Mouse (Mus musculus) MN1 (cell line): ENCODE results near the gene Gm39115.

Experiments
- DNase-seq: peaks from one replicate; pipeline ENCODE4 v3.0.0-alpha.2; 2016; ENCODE audit warnings: low spot score

Gene Gm39115

DNA sequence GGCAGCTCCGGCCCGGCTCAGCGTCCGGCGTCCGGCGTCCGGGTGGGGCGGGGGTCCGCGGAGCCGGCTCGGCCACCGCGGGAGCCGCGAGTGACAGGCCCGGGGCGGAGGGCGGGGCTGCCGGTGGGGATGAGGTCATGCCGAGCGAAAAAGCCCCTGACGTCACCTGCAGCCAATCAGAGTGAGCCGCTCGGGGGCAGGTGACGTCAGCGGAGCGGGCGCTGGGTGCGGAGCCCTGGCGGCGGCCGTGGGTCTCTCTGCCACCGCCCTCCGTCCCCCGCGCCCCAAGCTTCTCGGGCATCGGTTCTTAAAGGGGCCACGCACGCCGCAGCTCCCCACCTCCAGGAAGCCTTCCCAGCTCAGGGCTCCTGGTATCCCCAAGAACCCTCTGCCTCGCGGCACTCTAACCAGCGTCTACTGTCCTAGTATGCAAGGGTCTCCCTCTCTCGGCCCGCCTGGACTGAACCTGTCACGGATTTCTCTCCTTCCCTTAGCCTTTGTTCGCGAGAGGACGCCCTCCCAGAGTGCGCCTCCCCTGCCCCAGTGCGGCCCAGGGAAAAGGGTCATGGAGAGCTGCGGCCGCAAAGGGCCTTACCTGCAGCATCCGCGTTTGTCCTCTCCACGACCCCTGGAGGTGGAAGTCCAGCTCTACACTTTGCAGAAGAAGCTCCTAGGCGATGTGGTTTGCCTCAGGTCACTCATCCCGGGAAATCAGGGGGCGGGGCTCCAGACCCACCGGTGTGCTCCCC, 40.5 kb downstream of the Gm39115 start, which contains the start of gene Dusp8:
Gene Dusp8 (minus strand): TSS at position 661 of the 749 bp plus-strand sequence.
- peak; percentile 95 for DNase-seq

DNA sequence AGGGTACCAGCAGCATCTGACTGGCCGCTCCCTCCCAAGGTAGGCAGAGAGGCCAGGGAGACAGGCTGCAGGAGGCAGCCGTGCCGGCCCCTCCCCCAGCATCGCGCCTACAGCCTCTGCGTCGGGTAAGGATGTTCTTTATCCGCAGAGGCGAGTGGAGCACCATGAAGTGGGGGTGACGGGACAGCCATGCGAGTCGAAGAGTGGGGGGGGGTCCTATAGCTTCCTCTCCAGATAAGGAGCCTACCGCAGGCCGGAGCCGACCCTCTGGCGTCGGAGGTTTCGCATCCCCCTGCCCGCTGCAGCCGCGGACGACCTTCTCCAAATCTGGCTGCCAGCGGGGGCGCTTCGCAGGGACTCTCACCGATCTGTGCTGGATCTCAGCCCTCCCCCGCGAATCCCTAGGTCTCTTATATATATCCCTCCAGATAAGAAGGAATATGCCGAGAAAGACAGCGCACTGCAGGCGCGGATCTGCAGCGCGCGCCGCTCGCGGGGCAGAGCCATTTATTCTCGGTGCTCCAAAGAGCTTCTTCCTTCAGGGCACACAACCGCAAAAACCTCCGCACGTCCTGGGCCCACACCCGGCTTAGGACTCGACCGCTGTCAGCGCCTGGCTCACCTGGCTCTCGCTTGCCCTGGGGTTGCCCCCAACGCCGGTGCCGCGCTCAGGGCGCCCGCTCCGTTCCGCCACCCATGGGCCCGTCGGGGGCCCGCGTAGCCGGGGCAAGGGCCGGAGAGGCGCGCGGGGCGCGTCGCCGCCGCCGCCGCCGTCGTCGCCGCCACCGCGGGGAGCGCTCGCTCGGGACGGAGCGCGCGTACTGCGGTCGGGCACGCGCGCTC, 41.3 kb downstream of the Gm39115 start:
- peak; percentile 54 for DNase-seq

DNA sequence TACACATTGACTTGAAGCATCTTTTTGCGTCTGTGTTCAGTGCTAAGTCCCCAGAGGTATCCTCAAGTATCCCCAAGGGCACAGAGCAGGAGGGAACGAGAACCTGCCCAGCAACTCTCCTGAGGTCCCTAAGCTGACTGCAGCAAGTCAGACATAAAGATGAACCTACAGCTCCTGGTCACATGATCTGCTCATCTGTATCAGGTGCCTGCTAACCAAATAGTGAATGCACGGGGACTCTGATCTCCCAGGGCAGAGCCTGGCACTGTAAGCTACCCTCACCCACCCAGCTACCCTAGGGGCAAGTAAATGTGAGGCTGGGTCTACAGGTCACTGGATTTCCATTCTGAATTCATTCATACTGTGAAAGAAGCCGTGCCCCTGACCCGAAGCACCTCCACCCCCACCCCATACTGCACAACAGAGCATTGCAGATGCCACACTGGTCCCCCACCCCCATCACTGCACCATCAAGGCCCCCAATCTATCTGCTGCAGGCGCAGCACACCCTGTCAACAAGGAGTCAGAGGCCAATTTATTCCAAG, 42.1 kb downstream of the Gm39115 start:
- DNase-seq = peak; percentile 30

DNA sequence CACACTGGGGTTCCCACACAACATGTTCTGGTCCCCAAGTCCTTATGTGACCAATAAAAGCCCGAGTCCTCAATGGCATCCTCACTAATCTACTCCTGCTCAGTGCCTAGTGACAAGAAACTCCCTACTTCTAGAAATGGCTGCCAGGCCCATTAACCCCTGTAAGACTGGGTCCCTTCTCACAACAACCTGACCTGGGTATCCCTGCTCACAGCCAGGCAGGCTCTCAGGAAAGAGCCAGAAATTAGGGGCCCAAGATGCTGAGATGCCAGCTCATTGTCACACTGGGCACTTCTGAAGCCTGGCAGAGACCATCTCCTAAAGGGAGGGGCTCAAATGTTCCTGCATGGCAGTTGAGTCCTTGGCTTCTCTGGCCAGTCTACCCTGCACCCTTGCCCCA, 42.8 kb downstream of the Gm39115 start:
- no peak for DNase-seq

DNA sequence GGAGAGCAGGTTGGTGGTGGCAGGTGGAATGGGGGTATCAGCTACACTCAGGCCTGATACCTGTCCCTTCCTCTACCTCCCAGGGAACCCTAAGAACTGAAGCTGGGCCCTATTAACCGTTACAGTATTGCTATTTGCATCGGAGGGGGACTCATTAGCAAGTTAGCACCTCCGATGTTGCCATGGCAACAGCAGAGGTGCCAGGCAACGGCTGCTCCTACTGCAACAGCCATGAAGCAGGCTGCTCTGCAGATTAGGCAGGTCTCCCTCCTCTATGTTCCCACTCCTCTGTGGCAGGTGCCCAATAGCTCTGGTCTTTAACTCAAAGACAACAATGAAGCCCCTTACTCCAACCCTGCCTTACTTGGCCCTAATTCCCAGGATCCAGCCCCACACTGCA, 44.0 kb downstream of the Gm39115 start:
- peak; percentile 48 for DNase-seq

GRCm38 (mm10) chr7:142089648-142090447, 46.0 kb downstream of the Gm39115 start:
- no peak for DNase-seq

GRCm38 (mm10) chr7:142088886-142089285, 46.9 kb downstream of the Gm39115 start:
- DNase-seq = peak; percentile 74

- no peak for DNase-seq
Observed at GRCm38 (mm10) chr7:142087069-142087652, 48.7 kb downstream of the Gm39115 start.

DNA sequence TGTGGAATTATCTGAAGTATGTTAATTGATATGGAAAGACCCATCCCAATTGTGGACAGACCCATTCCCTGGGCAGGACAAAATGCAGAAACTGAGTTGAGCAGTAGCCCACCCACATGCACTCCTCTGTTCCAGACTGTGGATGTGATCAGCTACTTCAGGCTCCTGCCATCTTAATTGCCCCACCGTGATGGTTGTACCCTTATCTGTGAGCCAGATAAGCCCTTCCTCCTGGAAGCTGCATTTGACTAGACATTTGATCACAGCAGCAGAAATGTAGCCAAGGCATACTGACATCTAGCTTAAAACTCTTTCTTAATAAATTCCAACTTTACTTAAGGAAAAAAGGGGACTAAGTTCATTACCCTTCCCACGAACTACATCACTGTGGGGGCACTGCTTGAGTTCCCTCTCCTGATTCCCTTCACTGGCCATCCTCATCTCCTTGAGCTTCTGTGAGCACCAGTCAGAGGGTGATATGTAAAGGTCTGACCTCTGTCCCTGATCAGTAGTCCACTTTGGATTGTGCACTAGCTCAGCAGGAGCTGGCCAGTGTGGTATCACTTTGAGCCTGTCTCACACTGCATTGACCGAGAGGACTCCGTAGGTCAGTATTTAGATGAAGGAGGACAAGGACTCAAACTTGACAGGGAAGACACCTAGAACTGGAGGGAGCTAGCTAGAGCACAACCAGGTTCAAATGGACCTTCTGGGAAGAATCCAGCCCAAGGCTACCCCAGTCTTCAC, 49.5 kb downstream of the Gm39115 start:
- DNase-seq = no peak
